Mouse (Mus musculus): ENCODE results near the gene Slc7a6. TPM values are rescaled to one million over a fixed set of nuclear protein-coding genes. Genes with fewer than 3 reads are reported as not detected.

Gene Slc7a6
- polyA plus RNA-seq, 1 experiment, result 96.3 TPM

GRCm38 (mm10) chr8:106157419-106157818, 11.2 kb upstream of the Slc7a6 start:
- no peaks in the 10 kb centered on the region for H3K27me3 ChIP-seq (ENCODE audit: control insufficient read depth, insufficient read depth, low read length)
- H3K4me1 ChIP-seq (replicated peaks; ENCODE audit: control insufficient read depth, insufficient read depth, low read length), result peaks cover 9% of the 10 kb centered on the region
- H3K27ac ChIP-seq (ENCODE audit: control insufficient read depth, insufficient read depth, low read length), result no peak overlapping the region
- WGBS, result 100% methylated on average over 1 of the region's 1 CpGs
- DNase-seq, result no peak
- no peak overlapping the region for H3K4me3 ChIP-seq (ENCODE audit: control insufficient read depth, insufficient read depth, low read length)
- 0 out of 2 replicates have a peak, but pooled peaks cover 4% of the 10 kb centered on the region for H3K36me3 ChIP-seq (ENCODE audit: control insufficient read depth, insufficient read depth, low read length)
- no peak for TF ChIP-seq CTCF (IDR thresholded peaks at IDR 0.05; ENCODE audit: borderline replicate concordance, control insufficient read depth, extremely low read depth, insufficient read depth, low read length, poor library complexity)
- TF ChIP-seq POLR2A (IDR thresholded peaks at IDR 0.05; ENCODE audit: control insufficient read depth, extremely low read depth, insufficient read depth, low read length, poor library complexity), result no peak

GRCm38 (mm10) chr8:106158381-106158780, 10.3 kb upstream of the Slc7a6 start:
- H3K27ac ChIP-seq (ENCODE audit: control insufficient read depth, insufficient read depth, low read length), result no peak overlapping the region
- WGBS, result 97% methylated on average over 10 of the region's 10 CpGs
- no peaks in the 10 kb centered on the region for H3K27me3 ChIP-seq (ENCODE audit: control insufficient read depth, insufficient read depth, low read length)
- no peak for DNase-seq
- TF ChIP-seq CTCF (IDR thresholded peaks at IDR 0.05; ENCODE audit: borderline replicate concordance, control insufficient read depth, extremely low read depth, insufficient read depth, low read length, poor library complexity), result no peak
- TF ChIP-seq POLR2A (IDR thresholded peaks at IDR 0.05; ENCODE audit: control insufficient read depth, extremely low read depth, insufficient read depth, low read length, poor library complexity), result no peak
- peaks cover 10% of the 10 kb centered on the region for H3K36me3 ChIP-seq (ENCODE audit: control insufficient read depth, insufficient read depth, low read length)
- no peaks in the 10 kb centered on the region for H3K4me1 ChIP-seq (replicated peaks; ENCODE audit: control insufficient read depth, insufficient read depth, low read length)
- no peak overlapping the region for H3K4me3 ChIP-seq (ENCODE audit: control insufficient read depth, insufficient read depth, low read length)

- Histone ChIP-seq H3K27me3 (ENCODE audit: control insufficient read depth, insufficient read depth, low read length) (no peaks in the 10 kb centered on the region), H3K36me3 (ENCODE audit: control insufficient read depth, insufficient read depth, low read length) (peaks cover 15% of the 10 kb centered on the region), H3K4me3 (ENCODE audit: control insufficient read depth, insufficient read depth, low read length) (no peak overlapping the region), H3K27ac (ENCODE audit: control insufficient read depth, insufficient read depth, low read length) (no peak overlapping the region), H3K4me1 (replicated peaks; ENCODE audit: control insufficient read depth, insufficient read depth, low read length) (no peaks in the 10 kb centered on the region)
- no peak for DNase-seq
- TF ChIP-seq POLR2A (IDR thresholded peaks at IDR 0.05; ENCODE audit: control insufficient read depth, extremely low read depth, insufficient read depth, low read length, poor library complexity), result no peak
- TF ChIP-seq CTCF (IDR thresholded peaks at IDR 0.05; ENCODE audit: borderline replicate concordance, control insufficient read depth, extremely low read depth, insufficient read depth, low read length, poor library complexity), result no peak
- WGBS, result 91% methylated on average over 6 of the region's 6 CpGs
Observed at GRCm38 (mm10) chr8:106159876-106160275, 8.8 kb upstream of the Slc7a6 start.

- Histone ChIP-seq H3K27ac (ENCODE audit: control insufficient read depth, insufficient read depth, low read length) (no peak overlapping the region), H3K36me3 (ENCODE audit: control insufficient read depth, insufficient read depth, low read length) (peaks cover 11% of the 10 kb centered on the region), H3K4me3 (ENCODE audit: control insufficient read depth, insufficient read depth, low read length) (no peak overlapping the region), H3K4me1 (replicated peaks; ENCODE audit: control insufficient read depth, insufficient read depth, low read length) (peaks cover 2% of the 10 kb centered on the region), H3K27me3 (ENCODE audit: control insufficient read depth, insufficient read depth, low read length) (no peaks in the 10 kb centered on the region)
- no peak for DNase-seq
- 95% methylated on average over 9 of the region's 9 CpGs for WGBS
- no peak for TF ChIP-seq CTCF (IDR thresholded peaks at IDR 0.05; ENCODE audit: borderline replicate concordance, control insufficient read depth, extremely low read depth, insufficient read depth, low read length, poor library complexity)
- no peak for TF ChIP-seq POLR2A (IDR thresholded peaks at IDR 0.05; ENCODE audit: control insufficient read depth, extremely low read depth, insufficient read depth, low read length, poor library complexity)
Observed at GRCm38 (mm10) chr8:106163251-106163650, 5.4 kb upstream of the Slc7a6 start.

GRCm38 (mm10) chr8:106165460-106165859, 3.2 kb upstream of the Slc7a6 start:
- no peaks in the 10 kb centered on the region for H3K27me3 ChIP-seq (ENCODE audit: control insufficient read depth, insufficient read depth, low read length)
- TF ChIP-seq CTCF (IDR thresholded peaks at IDR 0.05; ENCODE audit: borderline replicate concordance, control insufficient read depth, extremely low read depth, insufficient read depth, low read length, poor library complexity) (peak; percentile 49; the same call in 1 of the 2 replicates), POLR2A (IDR thresholded peaks at IDR 0.05; ENCODE audit: control insufficient read depth, extremely low read depth, insufficient read depth, low read length, poor library complexity) (no peak)
- no peak overlapping the region for H3K27ac ChIP-seq (ENCODE audit: control insufficient read depth, insufficient read depth, low read length)
- peaks cover 11% of the 10 kb centered on the region for H3K36me3 ChIP-seq (ENCODE audit: control insufficient read depth, insufficient read depth, low read length)
- H3K4me3 ChIP-seq (ENCODE audit: control insufficient read depth, insufficient read depth, low read length), result no peak overlapping the region
- WGBS, result 62% methylated on average over 4 of the region's 4 CpGs
- peak; percentile 74 for DNase-seq
- H3K4me1 ChIP-seq (replicated peaks; ENCODE audit: control insufficient read depth, insufficient read depth, low read length), result peaks cover 9% of the 10 kb centered on the region

GRCm38 (mm10) chr8:106169017-106169933, 618 bp downstream of the Slc7a6 start:
- peak; percentile 48 for DNase-seq
- TF ChIP-seq POLR2A (IDR thresholded peaks at IDR 0.05; ENCODE audit: control insufficient read depth, extremely low read depth, insufficient read depth, low read length, poor library complexity), result no peak
- no peak for TF ChIP-seq CTCF (IDR thresholded peaks at IDR 0.05; ENCODE audit: borderline replicate concordance, control insufficient read depth, extremely low read depth, insufficient read depth, low read length, poor library complexity)
- WGBS, result 2% methylated on average over 54 of the region's 54 CpGs
- peak overlapping the region; percentile 76 for H3K4me3 ChIP-seq (ENCODE audit: control insufficient read depth, insufficient read depth, low read length)
- H3K36me3 ChIP-seq (ENCODE audit: control insufficient read depth, insufficient read depth, low read length), result no peaks in the 10 kb centered on the region
- peak overlapping the region; percentile 4; the same call in 1 of the 2 replicates for H3K27ac ChIP-seq (ENCODE audit: control insufficient read depth, insufficient read depth, low read length)
- H3K27me3 ChIP-seq (ENCODE audit: control insufficient read depth, insufficient read depth, low read length), result no peaks in the 10 kb centered on the region
- H3K4me1 ChIP-seq (replicated peaks; ENCODE audit: control insufficient read depth, insufficient read depth, low read length), result peaks cover 9% of the 10 kb centered on the region
